Mouse (Mus musculus) left cerebral cortex, postnatal 10 days (tissue): ENCODE results near the gene Yars. TPM values are rescaled to one million over a fixed set of nuclear protein-coding genes. Genes with fewer than 3 reads are reported as not detected.
"Not testable (repeated sequence)": the region's sequence is repeated elsewhere in the genome, so short reads cannot be mapped to it uniquely, and the experiment has no call there.

Experiments used
- DNase-seq, 2 experiments: peaks; one replicate each; pipeline ENCODE4 v3.0.0; 2021 to 2022; ENCODE audit warnings: low spot score in 2 of 2, mixed read lengths in 1 of 2; ENCODE audit errors: extremely low spot score in 1 of 2
- intact Hi-C: fragments of 180-260 bp; cut with DNase I; formaldehyde crosslinking; loops from one replicate; pipeline ENCODE4 v1.15.1; 2025
- total RNA-seq, 2 experiments: library from RNA; stranded (reverse); gene quantifications; 2 replicates each; pipeline ENCODE4 v1.2.3; 2021

Gene Yars
- total RNA-seq, 2 experiments from 2014 or later: 103 to 105 TPM

- intact Hi-C loops: loop anchor here (5.0 kb wide), 1 partner anchor 42 kb away; the partner anchor contains the start of gene Fndc5
- DNase-seq: no peak
Observed at GRCm38 (mm10) chr4:129179560-129179959, 10.0 kb upstream of the Yars start.

DNA sequence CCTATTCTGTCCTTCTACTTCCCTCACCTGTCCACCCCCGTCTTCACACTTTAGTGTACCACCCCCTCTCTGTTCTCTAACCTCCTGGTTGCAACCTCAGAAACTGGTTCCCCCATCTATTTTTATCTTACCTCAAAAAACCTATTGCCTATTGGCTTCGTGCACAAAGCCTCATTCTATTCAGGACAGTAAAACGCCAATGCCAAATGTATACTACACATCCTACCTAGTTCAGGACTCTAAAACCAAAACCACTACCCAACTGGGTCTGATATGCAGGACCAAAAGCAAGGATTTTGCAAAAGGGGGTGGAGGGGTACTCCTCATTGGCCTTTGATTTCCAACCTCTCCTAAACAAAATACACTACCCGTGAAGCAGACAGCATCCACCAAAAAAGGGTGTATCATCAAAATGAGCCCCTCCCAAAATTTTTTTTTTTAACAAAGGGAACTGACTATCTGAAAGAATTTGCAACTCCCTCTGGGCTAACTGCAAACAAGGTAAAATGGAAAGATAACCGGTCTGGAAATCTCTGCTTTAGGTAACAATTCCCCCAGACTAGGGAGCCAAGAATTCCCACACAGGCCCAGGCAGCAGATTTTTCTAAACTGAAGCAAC is 1.4 kb upstream of the Yars start:
- intact Hi-C loops: no loop called here
- no peak for DNase-seq

DNA sequence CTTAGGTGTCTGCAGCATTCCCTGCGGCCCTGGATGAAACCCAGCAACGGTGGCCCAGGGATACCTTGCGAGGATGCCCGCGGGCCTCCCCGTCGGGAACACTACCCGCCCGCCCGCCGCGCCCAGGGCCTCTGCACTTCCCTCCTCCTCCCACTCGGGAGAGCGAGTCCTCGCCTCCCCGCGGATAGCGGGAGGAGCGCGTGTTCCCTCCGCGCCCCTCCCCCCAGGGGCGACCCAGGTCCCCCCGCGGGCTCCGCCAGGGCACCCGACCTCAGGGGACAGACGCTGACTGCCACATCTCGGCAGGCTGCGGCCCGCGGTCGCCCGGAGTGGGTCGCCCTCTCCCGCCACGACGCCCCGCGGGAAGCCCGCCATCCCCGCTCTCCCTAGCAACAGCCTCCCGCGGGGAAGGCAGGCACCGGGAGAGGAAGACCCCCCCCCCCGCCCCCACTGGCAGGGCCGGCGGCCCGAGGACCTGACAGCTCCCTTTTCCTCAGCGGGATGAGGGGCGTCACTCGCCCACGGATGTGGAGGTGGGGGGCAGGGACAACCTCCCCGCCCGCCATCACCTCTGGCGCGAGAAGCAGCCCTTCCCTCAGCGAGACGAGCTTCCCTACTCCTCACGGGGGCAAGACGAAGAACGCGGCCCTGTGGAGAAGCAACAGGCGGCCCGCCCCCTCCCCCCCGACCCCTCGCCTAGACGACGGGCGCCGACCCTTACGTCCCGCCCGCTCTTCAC is 588 bp upstream of the Yars start:
- peak; percentile 40 to 80 for DNase-seq
- intact Hi-C loops: no loop called here

GRCm38 (mm10) chr4:129190538-129190937 is 978 bp downstream of the Yars start:
- peak in 1 of 2 experiments; percentile 28 for DNase-seq

DNA sequence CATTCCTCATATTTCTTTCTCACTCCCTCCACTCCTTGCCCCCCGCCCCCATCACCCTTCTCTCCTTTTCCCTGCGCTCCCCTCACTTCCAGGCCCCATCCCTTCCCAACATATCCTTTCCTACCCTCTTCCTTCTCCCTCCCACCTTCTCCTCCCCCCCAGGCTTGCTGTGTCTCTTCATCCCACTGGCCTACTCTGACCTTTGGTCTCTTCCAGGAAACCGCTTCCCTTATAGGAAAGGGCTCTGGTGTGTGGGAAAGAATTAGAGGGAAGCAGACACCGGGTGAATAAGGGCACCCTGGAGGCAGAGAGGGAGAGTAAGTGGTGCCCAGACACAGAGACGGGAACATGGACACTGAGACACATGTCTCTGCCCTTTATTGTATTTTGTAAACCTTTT is 2.1 kb downstream of the Yars start:
- intact Hi-C loops: no loop called here

More at GRCm38 (mm10) chr4:129190538-129190937, 978 bp downstream of the Yars start:
- intact Hi-C loops: no loop called here

GRCm38 (mm10) chr4:129194280-129194679 is 4.7 kb downstream of the Yars start:
- intact Hi-C loops: no loop called here
- DNase-seq: no peak

More for the DNA sequence above, 2.1 kb downstream of the Yars start:
- no peak for DNase-seq

GRCm38 (mm10) chr4:129197514-129197913 is 8.0 kb downstream of the Yars start:
- intact Hi-C loops: no loop called here
- DNase-seq: no peak

DNA sequence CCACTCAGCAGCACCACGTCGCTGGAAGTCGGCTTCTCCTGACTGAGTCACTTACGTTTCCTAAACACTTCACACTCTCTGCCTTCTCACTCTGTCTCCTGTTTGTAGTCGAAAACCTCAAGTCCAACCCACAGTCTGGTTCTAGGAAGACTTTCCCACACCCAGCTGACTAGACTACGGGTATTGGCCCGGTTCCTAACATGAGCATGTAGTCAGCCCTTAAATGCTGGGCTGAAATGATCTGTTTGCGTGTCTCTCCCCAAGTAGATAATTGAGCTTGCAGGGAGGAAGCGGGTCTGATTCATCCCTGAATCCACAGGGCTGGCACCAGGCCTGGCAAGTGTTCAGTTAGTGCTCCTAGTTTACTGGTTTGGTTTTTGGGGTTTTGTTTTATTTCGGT is 15.1 kb downstream of the Yars start:
- DNase-seq: no peak
- intact Hi-C loops: loop anchor here (5.0 kb wide), 1 partner anchor 253 kb away; no protein-coding TSS in a partner anchor

DNA sequence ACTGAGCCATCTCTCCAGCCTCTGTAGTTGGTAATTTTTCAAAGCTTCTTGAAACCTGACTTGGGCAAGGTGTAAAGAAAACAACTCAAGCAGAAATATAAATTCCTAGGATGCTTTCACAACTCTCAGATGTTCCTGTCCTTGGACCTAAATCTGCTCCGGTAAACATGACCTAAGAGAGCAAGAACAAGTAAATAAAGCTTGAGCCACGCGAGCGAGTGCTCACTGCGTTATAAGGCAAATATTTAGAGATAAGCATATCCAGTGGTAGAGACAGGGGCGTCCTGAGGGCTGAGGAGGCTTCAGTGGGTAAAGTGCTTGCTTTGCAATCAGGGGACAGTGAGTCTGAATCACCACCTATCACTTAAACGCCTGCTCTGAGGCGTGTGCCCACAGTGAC is 17.2 kb downstream of the Yars start:
- DNase-seq: no peak
- intact Hi-C loops: loop anchor here (5.0 kb wide), 1 partner anchor 251 kb away; no protein-coding TSS in a partner anchor

GRCm38 (mm10) chr4:129209504-129209903 is 19.9 kb downstream of the Yars start:
- intact Hi-C loops: loop anchor here (2.0 to 5.0 kb wide), 2 partner anchors 67 to 248 kb away; no protein-coding TSS in a partner anchor
- DNase-seq: no peak

- intact Hi-C loops: no loop called here
Observed at GRCm38 (mm10) chr4:129211461-129211860, 21.9 kb downstream of the Yars start.

DNA sequence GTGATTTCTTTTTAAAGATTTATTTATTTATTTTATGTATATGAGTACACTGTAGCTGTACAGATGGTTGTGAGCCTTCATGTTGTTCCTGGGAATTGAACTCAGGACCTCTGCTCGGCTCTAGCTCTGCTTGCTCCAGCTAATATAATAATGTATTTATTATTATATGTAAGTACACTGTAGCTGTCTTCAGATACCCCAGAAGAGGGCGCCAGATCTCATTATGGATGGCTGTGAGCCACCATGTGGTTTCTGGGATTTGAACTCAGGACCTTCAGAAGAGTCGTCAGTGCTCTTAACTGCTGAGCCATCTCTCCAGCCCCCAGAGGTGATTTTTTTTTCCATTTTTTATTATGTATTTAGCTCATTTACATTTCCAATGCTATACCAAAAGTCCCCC is 22.9 kb downstream of the Yars start:
- DNase-seq, intact Hi-C loops: not testable (repeated sequence)

More at GRCm38 (mm10) chr4:129211461-129211860, 21.9 kb downstream of the Yars start:
- DNase-seq: no peak

GRCm38 (mm10) chr4:129218569-129219175 is 29.1 kb downstream of the Yars start:
- no peak for DNase-seq
- intact Hi-C loops: no loop called here

DNA sequence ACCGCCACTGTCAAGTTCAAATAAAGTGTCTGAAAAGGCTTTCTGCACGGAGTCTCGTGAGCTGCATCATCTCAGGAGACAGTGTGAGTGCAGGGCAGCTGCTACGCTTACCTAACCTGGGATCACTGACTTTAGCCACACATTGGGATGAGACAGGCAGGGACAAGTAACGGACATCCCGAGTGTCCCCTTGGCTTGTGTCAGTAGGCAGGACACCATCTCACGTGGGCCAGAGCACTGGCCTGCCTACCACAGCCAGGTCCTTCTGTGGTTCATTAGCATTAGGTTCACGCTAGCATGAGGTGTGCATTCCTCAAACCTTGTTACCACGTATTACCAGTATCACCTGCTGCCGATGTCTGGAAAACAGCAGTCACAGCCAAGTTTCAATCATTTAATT is 29.6 kb downstream of the Yars start:
- DNase-seq: no peak
- intact Hi-C loops: no loop called here

- intact Hi-C loops: no loop called here
- DNase-seq: no peak
Observed at GRCm38 (mm10) chr4:129220376-129221089, 31.0 kb downstream of the Yars start.

DNA sequence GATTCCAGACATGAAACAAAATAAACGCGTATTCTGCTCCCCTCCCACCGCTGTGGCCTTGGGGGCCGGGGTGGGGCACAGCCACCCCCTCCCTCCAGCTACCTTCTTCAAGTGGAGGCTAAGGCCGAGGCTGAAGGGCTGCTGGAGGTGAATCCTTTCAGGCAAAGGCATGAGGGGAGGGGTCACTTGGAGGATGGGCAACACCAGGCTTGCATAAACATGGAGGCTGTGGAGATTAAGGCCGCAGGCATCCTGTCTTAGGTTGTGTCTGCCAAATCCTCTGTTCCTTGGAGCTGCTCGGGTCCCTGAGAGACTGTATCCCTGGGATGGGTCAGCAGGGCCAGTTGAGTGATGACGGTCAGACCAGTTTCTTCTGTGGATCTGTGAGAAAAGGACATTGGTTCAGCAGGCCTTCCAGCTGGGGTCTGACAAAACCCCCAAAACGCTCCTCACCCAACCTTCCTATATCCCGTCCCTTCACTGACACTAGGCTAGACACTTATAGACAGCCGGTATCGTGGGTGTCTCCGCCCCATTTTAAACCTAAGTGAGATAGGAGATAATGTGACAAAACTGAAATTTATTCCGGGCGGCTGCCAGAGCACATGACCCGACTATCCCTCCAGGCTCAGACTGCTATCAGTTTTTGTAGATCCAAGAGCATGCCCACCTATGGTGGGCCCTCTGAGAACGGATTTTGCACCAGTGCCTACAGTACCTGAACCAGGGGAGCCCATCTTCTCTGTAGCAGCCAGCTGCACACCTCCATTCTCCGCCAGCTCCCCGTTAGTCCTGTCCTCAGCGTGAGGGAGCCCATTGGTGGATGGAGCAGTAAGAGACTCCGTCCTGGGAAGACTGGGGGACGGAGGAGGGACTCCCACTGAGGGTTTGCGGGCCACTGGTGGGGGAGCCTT is 31.8 kb downstream of the Yars start:
- DNase-seq: no peak
- intact Hi-C loops: no loop called here

DNA sequence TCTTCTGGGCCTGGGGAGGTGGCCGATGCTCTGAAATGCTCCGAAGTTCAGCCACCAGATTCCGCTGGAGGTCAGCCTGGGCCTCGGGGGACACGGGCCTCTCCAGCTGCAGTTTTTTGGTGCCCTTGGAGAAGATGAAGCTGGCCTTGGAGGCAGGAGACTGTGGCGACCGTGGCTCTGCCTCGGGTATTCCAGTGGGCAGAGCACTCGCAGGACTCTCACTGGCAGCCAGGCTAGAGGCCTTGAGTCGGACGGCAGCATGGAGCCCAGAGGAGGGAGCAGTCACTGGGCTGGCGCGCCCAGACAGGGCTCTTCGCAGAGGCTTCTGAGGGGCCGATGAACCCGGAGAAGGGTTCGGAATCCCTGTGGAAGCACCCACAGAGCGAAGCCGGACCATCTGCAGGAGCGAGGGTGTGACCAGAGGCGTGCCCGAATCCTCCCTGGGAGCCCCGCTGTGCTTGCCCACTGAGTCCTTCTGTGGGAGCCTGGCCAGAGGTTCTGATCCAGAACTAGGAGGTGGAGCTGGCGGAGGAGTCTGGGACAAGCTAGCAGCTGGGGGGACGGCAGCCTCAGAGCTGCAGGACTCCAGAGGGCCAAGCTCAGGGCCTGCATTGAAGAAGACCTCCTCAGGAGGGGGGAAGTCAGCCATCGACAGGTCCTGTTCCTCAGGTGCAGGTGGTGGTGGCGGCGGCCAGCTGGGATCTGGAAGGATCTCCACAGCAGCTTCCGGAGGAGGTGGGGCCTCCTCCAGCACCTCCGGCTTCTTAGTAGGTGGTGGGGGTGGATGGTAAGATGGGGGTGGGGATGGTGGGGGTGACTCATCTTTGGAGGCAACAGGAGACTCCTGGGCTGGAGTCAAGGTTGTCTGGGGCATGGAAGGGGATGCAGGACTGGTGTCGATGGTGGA is 32.7 kb downstream of the Yars start:
- DNase-seq: no peak
- intact Hi-C loops: no loop called here
